Mouse (Mus musculus) forebrain, postnatal 0 days (tissue): Measurements from ENCODE around the gene Gtf2i. TPM values are rescaled to one million over a fixed set of nuclear protein-coding genes. Genes with fewer than 3 reads are reported as not detected.

Experiments
- ATAC-seq: fragments of 200-750 bp; cut with Nextera tagmentation; 2 replicates; pipeline ENCODE4 v1.8.0; 2017; ENCODE audit warnings: mild to moderate bottlenecking, moderate library complexity
- DNase-seq: peaks from one replicate; pipeline ENCODE4 v3.0.0-alpha.2; 2015
- H3K27ac ChIP-seq: fragments of 300-500 bp; sonication (generic); 2 replicates; pipeline ENCODE4 v1.5.1; 2014; ENCODE audit warnings: low read depth, mild to moderate bottlenecking, antibody characterized with exemption, low read length, moderate library complexity, mixed read lengths
- H3K27me3 ChIP-seq: fragments of 300-500 bp; sonication (generic); 2 replicates; pipeline ENCODE4 v1.6.1; 2014; ENCODE audit warnings: mild to moderate bottlenecking, low read length, mixed read lengths; ENCODE audit not compliant: insufficient read depth
- H3K36me3 ChIP-seq: fragments of 300-500 bp; sonication (generic); 2 replicates; pipeline ENCODE4 v1.6.1; 2014; ENCODE audit warnings: mild to moderate bottlenecking, moderate library complexity; ENCODE audit not compliant: insufficient read depth
- H3K4me1 ChIP-seq: fragments of 300-500 bp; sonication (generic); 2 replicates; pipeline ENCODE4 v1.6.1; 2014; ENCODE audit warnings: antibody characterized with exemption; ENCODE audit not compliant: insufficient read depth
- H3K4me2 ChIP-seq: fragments of 300-500 bp; sonication (generic); 2 replicates; pipeline ENCODE4 v1.6.1; 2014; ENCODE audit warnings: low read depth, mild to moderate bottlenecking, moderate library complexity
- H3K4me3 ChIP-seq: fragments of 300-500 bp; sonication (generic); 2 replicates; pipeline ENCODE4 v1.5.1; 2014; ENCODE audit warnings: low read depth, low read length, mixed read lengths
- H3K9ac ChIP-seq: fragments of 300-500 bp; sonication (generic); 2 replicates; pipeline ENCODE4 v1.6.1; 2014; ENCODE audit warnings: mild to moderate bottlenecking
- H3K9me3 ChIP-seq: fragments of 300-500 bp; sonication (generic); 2 replicates; pipeline ENCODE4 v1.6.1; 2016; ENCODE audit warnings: low read length
- CTCF ChIP-seq: sonication (generic); IDR thresholded peaks from 2 replicates; pipeline ENCODE4 v1.5.1; 2016; ENCODE audit warnings: antibody characterized with exemption, control low read depth, low read depth
- WGBS: fragments of 180-500 bp; shearing (Covaris S2); extraction: QIAGEN DNeasy Blood & Tissue Kit; methylation state at CpG from one replicate; pipeline ENCODE4 v1.1.7; 2014; 5-methylcytosine and 5-hydroxymethylcytosine counted together
- microRNA-seq, 2 experiments: library from miRNA; unstranded; fragments of <30 nt; microRNA quantifications; one replicate each; pipeline ENCODE4; 2016
- polyA plus RNA-seq: library from polyadenylated mRNA; unstranded; fragments of >200 nt; fragmentation: Nextera tagmentation; extraction: Ambion mirVana; gene quantifications from 2 replicates; pipeline ENCODE4 v1.2.1, GENCODE M21; 2015
- total RNA-seq: library from RNA; depleted of rRNA; stranded (reverse); fragments of >200 nt; gene quantifications from 2 replicates; pipeline ENCODE4 v1.2.3, GENCODE M21; 2014; rRNA removed

Gene Gtf2i
- total and polyA plus RNA-seq, 2 experiments from 2014 or later = 85.6 to 120 TPM

DNA sequence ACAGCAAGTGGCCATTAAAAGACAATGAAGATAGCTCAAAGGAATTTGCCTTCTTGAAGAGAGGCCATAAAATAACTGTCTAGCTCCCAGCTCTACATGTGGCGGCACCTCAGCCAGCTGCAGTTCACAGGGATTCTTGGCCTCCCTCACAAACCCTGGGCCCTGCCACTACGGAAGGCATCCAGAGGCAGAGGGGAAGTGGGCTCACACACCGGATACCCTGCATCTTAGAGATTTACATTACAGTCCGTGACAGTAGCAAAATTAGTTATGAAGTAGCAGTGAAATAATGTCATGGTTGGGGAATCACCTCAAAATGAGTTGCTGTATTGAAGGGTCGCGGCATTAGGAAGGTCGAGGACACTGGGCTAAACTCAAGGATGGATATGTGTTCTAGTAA lies 126.0 kb downstream of the Gtf2i start:
- 91% methylated on average over 7 of the region's 7 CpGs for WGBS
- Histone ChIP-seq H3K9ac (no peak overlapping the region), H3K27ac (no peak overlapping the region), H3K36me3 (peaks cover 3% of the 10 kb centered on the region), H3K4me2 (no peak overlapping the region), H3K27me3 (no peaks in the 10 kb centered on the region), H3K4me1 (peaks cover 1% of the 10 kb centered on the region; the same call in 1 of the 2 replicates), H3K4me3 (no peak overlapping the region), H3K9me3 (no peaks in the 10 kb centered on the region)
- ATAC-seq = no peak
- TF ChIP-seq CTCF = no peak
- DNase-seq = no peak

Small RNA genes lying within 50 kb of the gene (microRNA-seq; reads per million reads assigned to microRNA genes)
- 0 reads per million in 2 experiments for gene Mir3965

Other genes with a start within 250 kb of the Gtf2i start
- gene Castor2, start 215.0 kb downstream of the Gtf2i start, total RNA-seq = 16.8 and 19.3 TPM in 2 replicates
- 18.9 and 21.9 TPM in 2 replicates for gene Castor2, start 215.0 kb downstream of the Gtf2i start, polyA plus RNA-seq
- 21.6 and 26.0 TPM in 2 replicates for gene Rcc1l, start 138.0 kb downstream of the Gtf2i start, total RNA-seq
- 22.4 TPM in 2 replicates for gene Rcc1l, start 138.0 kb downstream of the Gtf2i start, polyA plus RNA-seq
- gene Gtf2ird2, start 130.7 kb downstream of the Gtf2i start, total RNA-seq = 14.3 and 20.4 TPM in 2 replicates
- gene Gtf2ird2, start 130.7 kb downstream of the Gtf2i start, polyA plus RNA-seq = 8.8 and 11.8 TPM in 2 replicates
- gene Ncf1, start 85.1 kb downstream of the Gtf2i start, total RNA-seq = 2.9 and 9.1 TPM in 2 replicates
- gene Ncf1, start 85.1 kb downstream of the Gtf2i start, polyA plus RNA-seq = 1.3 and 2.1 TPM in 2 replicates
- 33.9 and 47.1 TPM in 2 replicates for gene Gtf2ird1, start 142.0 kb upstream of the Gtf2i start, total RNA-seq
- gene Gtf2ird1, start 142.0 kb upstream of the Gtf2i start, polyA plus RNA-seq = 41.2 and 53.6 TPM in 2 replicates
- 162 and 164 TPM in 2 replicates for gene Clip2, start 237.7 kb upstream of the Gtf2i start, total RNA-seq
- gene Clip2, start 237.7 kb upstream of the Gtf2i start, polyA plus RNA-seq = 12.7 and 14.5 TPM in 2 replicates
- gene Syna, start 245.4 kb upstream of the Gtf2i start, total RNA-seq = not detected in 2 replicates
- 0.55 and 0.97 TPM in 2 replicates for gene Syna, start 245.4 kb upstream of the Gtf2i start, polyA plus RNA-seq